Mouse (Mus musculus) heart, adult 8-10 months (tissue): ENCODE results near the gene Sdhb. TPM values are rescaled to one million over a fixed set of nuclear protein-coding genes. Genes with fewer than 3 reads are reported as not detected.

ENCODE experiments used
- DNase-seq: peaks from one replicate; pipeline ENCODE4 v3.0.0; 2022; ENCODE audit warnings: low spot score
- total RNA-seq, 4 experiments: library from RNA; stranded (reverse); gene quantifications; 2 replicates each; pipeline ENCODE4 v1.2.4; 2022

Gene Sdhb
- total RNA-seq, 4 experiments from 2014 or later: 1,293 to 1,379 (median 1,312) TPM

DNA sequence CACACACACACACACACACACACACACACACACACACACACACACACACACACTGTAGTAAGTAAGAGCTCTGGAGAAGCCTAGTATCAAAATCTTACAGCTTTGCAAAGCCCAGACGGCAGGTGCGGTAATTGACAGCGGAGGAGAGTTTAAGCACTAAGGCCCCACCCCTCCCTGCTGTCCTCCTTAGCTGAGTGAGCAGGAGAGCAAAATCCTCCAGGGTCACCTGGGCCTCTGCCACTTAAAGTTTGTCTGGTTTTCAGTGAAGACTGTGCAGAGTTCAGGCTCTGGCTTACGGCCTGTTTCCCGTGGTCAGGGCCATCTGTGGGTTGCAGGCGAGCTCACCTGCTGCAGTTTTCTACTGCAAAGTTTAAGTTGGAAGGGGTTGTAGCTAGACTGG, 12.5 kb upstream of the Sdhb start:
- DNase-seq: no peak

- no peak for DNase-seq
Observed at GRCm38 (mm10) chr4:140949052-140949451, 12.0 kb upstream of the Sdhb start.

GRCm38 (mm10) chr4:140949616-140950015, 11.4 kb upstream of the Sdhb start:
- DNase-seq: no peak

DNA sequence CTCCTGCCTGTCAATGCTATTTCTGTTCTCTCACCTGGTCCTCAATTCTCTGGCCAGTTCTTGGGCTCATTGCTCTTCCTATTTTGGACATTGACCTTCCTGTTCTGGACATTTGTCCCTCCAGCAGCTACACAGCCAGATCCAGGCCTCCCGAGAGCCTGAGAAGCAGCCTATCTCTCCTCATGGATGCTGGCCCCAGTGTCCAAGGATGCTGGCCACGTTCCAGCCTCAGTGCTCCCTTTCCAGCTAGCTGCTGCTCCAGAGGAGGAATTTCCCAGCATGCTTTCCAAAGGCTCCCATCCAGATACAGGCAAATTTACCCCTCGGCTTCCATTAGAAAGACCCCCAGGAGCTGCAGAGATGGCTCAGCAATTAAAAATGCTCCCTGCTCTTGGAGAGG, 10.4 kb upstream of the Sdhb start:
- peak; percentile 28 for DNase-seq

GRCm38 (mm10) chr4:140951861-140952641, 9.0 kb upstream of the Sdhb start:
- DNase-seq: no peak

GRCm38 (mm10) chr4:140957131-140957702, 3.8 kb upstream of the Sdhb start:
- no peak for DNase-seq

DNA sequence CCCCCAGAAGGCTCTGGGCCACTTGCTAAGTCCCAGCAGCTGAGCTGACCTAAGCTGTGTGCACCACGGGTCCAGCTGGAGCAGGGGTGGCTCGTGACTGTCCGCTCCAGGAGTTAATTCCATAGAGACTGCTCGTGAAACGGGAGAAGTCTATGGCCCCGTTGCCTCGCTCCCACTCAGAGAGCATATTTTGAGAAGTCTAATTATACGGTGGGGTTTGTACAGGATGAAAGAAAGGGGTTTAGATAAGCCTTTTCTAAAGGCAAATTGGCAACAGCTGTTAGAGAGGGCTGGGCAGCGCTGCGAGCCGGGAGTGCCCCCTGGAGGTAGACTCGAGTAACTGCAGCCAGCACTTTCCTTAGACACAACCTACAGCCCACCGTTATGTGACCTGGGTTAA, 3.3 kb upstream of the Sdhb start:
- DNase-seq: peak; percentile 84

DNA sequence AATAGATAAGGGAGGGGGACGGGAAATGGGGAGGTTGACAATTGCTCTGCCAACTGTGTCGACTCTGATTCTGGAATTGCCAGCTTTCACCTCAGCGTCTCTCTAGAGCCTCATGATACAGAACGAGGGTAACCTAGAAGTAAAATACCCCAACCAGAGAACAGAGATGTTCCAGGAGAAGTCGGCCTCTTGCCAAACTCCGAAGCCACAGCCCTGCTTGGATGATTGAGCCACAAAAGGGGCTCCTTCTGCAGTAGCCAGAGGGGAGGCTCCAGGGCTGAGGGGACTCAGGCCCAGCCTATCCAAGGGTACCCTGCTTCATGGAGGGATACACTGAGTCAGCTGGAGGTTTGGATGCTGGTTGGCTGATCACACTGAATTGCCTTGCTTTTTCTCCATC, 2.7 kb upstream of the Sdhb start:
- no peak for DNase-seq

GRCm38 (mm10) chr4:140959128-140959679, 1.8 kb upstream of the Sdhb start:
- DNase-seq: no peak

DNA sequence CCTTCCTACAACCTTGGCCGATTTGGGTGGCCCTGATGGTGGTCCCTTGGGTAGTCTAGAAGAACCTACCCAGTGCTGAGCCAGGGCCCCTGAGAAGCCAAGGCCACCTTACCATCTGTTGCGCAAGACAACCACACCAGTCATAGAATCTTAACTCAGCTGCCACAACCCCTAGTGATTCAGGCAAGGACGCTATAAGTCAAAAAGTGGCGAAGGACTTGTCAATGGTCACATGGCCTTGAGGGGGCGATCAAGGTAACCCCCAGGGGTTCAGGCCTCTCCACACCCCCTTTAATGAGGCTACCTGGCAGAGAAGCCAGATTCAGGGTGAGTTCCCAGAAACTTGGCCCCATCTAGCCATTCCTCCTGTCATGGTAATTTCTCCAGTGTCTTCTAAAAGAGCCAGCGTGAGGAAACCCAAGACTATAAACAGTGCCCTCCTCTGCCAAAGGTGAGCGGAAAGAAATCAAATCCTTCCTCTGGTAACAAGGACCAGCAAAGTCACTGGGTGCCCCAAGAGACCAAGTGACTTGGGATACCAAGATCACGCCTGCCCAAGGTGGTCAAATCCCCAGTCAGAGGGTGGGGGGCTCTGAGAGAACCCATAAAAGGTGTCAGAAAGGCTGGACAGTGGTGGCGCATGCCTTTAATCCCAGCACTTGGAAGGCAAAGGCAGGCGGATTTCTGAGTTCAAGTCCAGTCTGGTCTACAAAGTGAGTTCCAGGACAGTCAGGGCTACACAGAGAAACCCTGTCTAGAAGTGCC, 1.1 kb upstream of the Sdhb start:
- DNase-seq: no peak

- no peak for DNase-seq
Observed at GRCm38 (mm10) chr4:140961467-140962206, 634 bp downstream of the Sdhb start.

DNA sequence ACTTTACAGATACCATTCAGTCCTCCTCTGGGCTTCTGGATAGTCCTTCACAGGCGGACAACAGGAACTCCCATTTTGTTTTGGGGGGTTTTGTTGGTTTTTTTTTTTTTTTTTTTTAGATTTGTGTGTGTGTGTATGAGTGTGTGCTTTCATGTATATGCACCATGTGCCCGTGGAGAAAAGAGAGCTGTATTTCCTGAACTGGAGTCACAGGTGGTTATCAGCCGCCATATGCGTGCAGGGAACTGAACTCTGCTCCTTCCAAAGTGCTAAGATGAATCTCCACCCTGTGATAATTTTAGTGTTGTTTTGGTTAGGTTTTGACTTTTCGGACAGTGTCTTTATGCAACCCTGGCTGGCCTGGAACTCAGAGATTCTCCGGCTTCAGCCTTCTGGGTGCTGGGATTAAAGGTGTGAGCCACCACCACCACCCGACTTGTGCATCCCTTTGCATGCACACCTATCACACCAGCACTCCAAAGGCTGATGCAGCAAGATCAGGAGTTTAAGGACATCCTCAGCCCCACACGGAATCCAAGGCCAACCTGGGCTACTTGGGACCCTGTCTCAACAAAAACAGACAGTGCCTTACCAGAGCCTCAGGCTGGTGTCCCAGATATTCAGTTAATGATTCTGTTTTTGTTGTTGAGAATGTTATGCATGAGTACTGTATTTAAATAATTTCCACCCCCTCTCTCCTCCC, 1.4 kb downstream of the Sdhb start:
- DNase-seq: no peak

DNA sequence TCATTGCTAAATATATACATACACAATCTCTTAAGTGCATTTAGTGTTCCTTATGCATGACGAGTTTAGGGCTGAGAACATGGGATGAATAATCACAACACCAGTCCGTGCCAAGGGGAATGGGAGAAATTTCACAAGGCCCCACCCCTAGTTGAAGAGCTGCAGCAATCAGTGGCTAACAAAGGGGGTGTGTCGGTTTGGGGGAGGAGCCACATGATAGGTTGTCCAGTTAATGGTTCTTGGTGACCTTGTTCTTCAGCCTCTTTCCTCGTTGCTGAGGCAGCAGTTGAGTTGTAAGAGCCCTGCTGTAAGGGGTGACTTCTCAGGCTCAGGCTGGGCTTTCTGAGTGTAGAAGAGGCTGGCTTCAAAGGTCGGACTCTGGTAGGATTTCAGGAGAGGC, 1.9 kb downstream of the Sdhb start:
- DNase-seq: peak; percentile 55

- peak; percentile 42 for DNase-seq
Observed at GRCm38 (mm10) chr4:140963941-140964597, 3.1 kb downstream of the Sdhb start.

- peak; percentile 72 for DNase-seq
Observed at GRCm38 (mm10) chr4:140964620-140965019, 3.6 kb downstream of the Sdhb start.

DNA sequence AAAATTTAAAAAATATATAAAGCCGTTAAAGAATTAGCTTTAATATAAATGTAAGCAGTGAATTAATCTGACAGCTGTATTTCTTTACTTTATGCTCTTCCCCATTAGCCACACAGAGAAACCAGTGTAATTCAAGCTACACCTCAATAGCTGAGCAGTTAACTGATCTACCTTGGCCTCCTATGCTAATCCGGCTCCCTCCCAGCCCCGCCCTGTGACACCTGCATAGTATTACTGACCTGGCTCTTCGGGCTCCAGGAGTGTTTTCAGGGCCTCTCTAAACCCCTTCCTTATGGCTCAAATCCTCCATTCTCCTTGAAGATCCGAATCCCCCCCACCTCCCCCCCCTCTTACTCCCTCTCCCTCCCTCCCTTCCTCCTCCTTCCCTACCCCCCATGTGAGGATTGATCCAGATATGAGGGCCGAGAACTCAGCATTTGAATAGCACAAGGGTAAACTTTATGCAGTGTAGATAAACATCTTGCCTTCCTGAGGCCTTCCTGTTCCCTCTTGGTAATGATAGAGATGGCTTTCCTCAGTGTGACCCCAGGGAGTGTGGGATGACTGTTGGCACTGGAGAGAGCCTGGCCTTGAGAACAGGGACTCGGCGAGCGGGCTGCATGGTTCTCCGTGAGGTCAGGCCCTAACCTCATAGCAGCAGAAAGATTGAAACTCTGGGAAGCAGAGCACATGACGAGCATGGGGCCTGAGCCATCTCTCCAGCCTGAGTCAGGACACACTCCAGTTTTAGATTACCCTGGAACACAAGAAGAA, 6.6 kb downstream of the Sdhb start:
- no peak for DNase-seq

- DNase-seq: no peak
Observed at GRCm38 (mm10) chr4:140971691-140972090, 10.7 kb downstream of the Sdhb start.

DNA sequence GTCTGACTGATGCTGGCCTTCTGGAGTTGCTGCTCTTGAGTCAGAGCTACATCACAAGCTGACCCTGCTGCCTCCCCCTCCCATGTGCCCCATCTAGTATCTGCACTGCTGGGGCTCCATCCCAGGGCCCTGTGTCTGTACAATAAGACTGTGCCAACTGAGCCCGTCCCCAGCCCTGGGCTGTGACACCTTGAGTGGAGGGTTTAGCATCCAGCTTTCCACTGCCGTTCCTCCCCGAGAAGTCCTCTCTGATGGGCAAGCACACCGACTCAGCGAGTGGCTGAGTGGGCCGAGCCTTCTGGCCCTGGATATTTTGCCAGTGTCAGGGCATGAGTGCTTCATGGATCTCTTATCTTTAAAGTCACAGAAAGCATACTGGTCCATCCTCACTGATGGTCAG, 13.4 kb downstream of the Sdhb start:
- no peak for DNase-seq

- no peak for DNase-seq
Observed at GRCm38 (mm10) chr4:140975356-140975755, 14.4 kb downstream of the Sdhb start.

GRCm38 (mm10) chr4:140977278-140977677, 16.3 kb downstream of the Sdhb start:
- DNase-seq: no peak
